Mouse (Mus musculus): ENCODE results near the gene Prnp. TPM values are rescaled to one million over a fixed set of nuclear protein-coding genes. Genes with fewer than 3 reads are reported as not detected.

Gene Prnp
- total RNA-seq, 2 experiments from 2014 or later: 748 to 772 TPM

- Histone ChIP-seq H3K4me3 (no peak overlapping the region), H3K27ac (no peak overlapping the region; the same call in 1 of the 2 replicates)
- TF ChIP-seq CTCF (IDR thresholded peaks at IDR 0.05): peak; percentile 79
- DNase-seq (ENCODE audit: extremely low spot score in 1 of 2, low spot score in 2 of 2): peak; percentile 52 to 62
- intact Hi-C loops (cut with DNase I): loop anchor here (5.0 to 10.0 kb wide), 2 partner anchors 112 to 395 kb away; no protein-coding TSS in a partner anchor
These were observed 29.8 kb downstream of the Prnp start for GRCm38 (mm10) chr2:131939404-131940111.

DNA sequence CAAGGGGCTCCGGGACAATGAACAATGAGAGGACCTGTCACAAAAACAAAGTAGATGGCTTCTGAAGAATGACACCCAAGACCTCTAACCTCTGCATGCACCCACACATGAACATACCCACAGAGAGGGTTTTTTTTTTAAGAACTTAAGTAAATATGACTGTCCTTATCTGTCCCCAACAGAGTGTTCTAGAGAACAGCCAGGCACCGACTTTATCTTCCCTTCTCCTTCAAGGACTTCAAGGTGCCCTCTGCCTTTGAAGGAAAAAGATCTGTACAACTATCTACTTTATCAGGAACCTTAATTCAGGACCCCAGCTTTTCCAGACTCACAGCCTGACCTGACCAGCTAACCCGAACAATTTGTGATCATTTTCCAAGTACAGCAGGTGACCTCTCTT lies 30.8 kb downstream of the Prnp start:
- DNase-seq (ENCODE audit: extremely low spot score in 1 of 2, low spot score in 2 of 2): no peak
- H3K4me3 ChIP-seq: no peak overlapping the region
- intact Hi-C loops (cut with DNase I): loop anchor here (10.0 kb wide), 1 partner anchor 396 kb away; no protein-coding TSS in a partner anchor
- no peak for TF ChIP-seq CTCF (IDR thresholded peaks at IDR 0.05)
- no peak overlapping the region for H3K27ac ChIP-seq

DNA sequence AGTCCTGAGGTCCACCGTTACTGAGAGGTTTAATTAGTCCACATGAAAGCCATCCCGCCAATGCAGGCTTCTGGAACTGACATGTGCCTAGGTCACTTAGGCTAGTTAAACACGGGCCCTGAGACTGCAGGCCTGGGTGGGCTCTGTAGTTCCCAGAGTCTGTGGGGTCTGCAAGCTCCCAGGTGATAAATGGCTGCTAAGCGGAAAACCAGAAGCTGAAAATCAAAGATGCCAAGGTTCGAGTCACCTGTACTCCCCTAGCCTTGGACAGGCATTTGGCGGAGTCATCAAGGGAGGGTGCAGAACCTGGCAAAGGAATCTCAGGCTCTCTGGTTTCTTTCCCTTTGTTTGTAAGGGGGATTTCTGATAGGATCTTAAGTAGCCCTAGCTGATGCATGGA lies 31.8 kb downstream of the Prnp start:
- Histone ChIP-seq H3K4me3 (no peak overlapping the region), H3K27ac (no peak overlapping the region)
- TF ChIP-seq CTCF (IDR thresholded peaks at IDR 0.05): no peak
- DNase-seq (ENCODE audit: extremely low spot score in 1 of 2, low spot score in 2 of 2): peak in 1 of 2 experiments; percentile 6
- intact Hi-C loops (cut with DNase I): loop anchor here (10.0 kb wide), 1 partner anchor 397 kb away; no protein-coding TSS in a partner anchor

DNA sequence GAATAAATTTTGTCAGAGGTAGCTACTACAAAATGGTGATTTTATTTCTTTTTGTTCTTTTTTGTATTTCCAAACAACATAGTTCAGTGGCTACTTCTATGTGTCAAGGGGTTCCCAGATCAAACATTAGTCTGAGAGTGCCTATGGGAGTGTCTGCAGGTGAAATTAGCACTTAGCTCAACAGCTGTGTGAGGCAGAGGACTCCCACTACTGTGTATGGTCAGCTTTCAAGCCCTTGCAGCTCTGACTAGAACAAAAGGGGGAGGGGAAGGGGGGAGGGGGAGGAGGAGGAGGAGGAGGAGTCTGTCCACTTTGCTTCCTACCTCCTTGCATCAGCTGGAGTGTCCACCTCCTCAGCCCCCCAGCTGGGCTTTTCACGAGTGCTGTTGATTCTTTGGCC lies 34.6 kb downstream of the Prnp start:
- no peak for DNase-seq (ENCODE audit: extremely low spot score in 1 of 2, low spot score in 2 of 2)

DNA sequence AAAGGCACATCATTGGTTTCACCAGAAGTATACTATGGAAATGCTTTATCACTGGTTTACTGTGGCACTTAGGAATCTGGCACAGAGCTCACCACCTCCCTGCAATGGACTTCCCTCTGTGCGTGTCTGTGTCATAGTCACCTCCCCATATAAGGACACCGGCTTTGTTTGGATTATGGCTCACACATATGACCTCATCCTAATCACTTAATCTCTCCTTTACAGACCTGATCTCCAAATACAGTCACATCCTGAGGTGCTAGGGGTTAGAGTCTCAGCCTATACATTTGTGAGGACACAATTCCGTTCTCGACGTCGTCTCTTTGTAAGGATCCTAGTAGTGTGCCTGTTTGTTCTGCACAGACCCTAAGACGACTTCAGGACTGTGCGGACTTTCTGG lies 35.5 kb downstream of the Prnp start:
- intact Hi-C loops (cut with DNase I): loop anchor here (10.0 kb wide), 1 partner anchor 400 kb away; no protein-coding TSS in a partner anchor
- Histone ChIP-seq H3K27ac (no peak overlapping the region), H3K4me3 (no peak overlapping the region)
- TF ChIP-seq CTCF (IDR thresholded peaks at IDR 0.05): no peak
- no peak for DNase-seq (ENCODE audit: extremely low spot score in 1 of 2, low spot score in 2 of 2)

More for the DNA sequence above, 34.6 kb downstream of the Prnp start:
- no peak for TF ChIP-seq CTCF (IDR thresholded peaks at IDR 0.05)
- Histone ChIP-seq H3K4me3 (no peak overlapping the region), H3K27ac (no peak overlapping the region)
- intact Hi-C loops (cut with DNase I): loop anchor here (10.0 kb wide), 1 partner anchor 400 kb away; no protein-coding TSS in a partner anchor

DNA sequence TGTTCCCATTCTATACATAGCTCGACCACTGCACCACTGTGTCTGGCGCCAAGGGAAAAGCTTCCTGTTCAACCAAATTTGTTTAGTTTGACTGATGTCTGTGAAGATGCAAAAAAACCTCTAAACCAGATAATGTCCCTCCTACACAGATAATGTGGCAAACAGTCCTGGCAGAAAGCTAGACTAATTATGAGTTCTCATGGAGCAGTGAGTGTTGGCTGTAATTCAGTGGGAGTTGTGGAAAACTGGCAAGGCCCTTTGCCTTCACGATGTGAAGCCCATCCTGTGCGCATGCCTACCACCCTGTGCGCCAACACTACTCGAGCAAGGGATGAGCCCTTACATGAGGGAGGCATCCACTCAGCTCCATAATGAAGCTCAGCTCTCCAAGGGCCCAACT lies 36.0 kb downstream of the Prnp start:
- intact Hi-C loops (cut with DNase I): loop anchor here (10.0 kb wide), 1 partner anchor 401 kb away; no protein-coding TSS in a partner anchor
- DNase-seq (ENCODE audit: extremely low spot score in 1 of 2, low spot score in 2 of 2): peak; percentile 5 to 8
- Histone ChIP-seq H3K27ac (no peak overlapping the region), H3K4me3 (no peak overlapping the region)
- no peak for TF ChIP-seq CTCF (IDR thresholded peaks at IDR 0.05)

DNA sequence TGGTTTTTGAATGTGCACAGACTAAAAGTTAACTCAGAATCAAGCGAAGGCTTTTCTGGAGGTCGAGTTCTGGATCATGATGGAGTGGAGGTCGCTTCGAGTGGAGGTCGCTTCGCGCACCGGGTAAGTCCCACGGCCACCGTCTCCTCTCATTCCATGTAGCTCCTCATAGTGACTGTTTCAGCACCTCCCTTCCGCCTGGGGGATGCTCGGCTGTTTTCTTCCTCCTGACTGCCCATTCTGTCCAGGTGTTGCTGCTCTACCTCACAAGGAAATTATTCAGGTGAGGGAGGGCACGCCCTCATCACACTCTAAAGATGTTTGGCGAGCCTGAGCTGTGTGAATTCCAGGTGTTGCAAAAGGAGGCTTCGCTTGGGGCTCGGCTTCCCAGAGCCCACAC lies 36.6 kb downstream of the Prnp start:
- Histone ChIP-seq H3K4me3 (no peak overlapping the region), H3K27ac (no peak overlapping the region)
- TF ChIP-seq CTCF (IDR thresholded peaks at IDR 0.05): no peak
- DNase-seq (ENCODE audit: extremely low spot score in 1 of 2, low spot score in 2 of 2): peak; percentile 5 to 9
- intact Hi-C loops (cut with DNase I): loop anchor here (10.0 kb wide), 1 partner anchor 402 kb away; no protein-coding TSS in a partner anchor

DNA sequence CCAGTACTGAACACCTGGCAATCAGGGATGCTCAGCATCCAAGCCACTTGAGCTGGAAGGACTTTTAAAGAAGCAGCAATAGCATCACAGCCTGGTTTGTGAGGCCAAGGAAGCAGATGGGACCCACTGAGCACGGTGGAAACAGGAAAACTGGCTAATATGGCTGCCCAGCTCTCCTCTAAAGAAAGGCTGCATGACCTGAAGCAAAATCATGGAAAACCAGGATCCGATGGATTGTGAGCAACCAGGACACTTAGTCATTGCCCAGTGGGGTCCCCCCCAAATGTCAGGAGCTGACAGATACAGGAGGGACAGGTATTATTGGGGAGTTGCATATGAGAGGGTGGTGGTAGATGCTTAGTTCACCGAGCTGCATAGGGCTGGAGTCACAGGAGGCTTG lies 38.4 kb downstream of the Prnp start:
- intact Hi-C loops (cut with DNase I): loop anchor here (10.0 kb wide), 1 partner anchor 403 kb away; no protein-coding TSS in a partner anchor
- Histone ChIP-seq H3K4me3 (no peak overlapping the region), H3K27ac (no peak overlapping the region)
- TF ChIP-seq CTCF (IDR thresholded peaks at IDR 0.05): no peak
- peak; percentile 4 to 6 for DNase-seq (ENCODE audit: extremely low spot score in 1 of 2, low spot score in 2 of 2)

GRCm38 (mm10) chr2:131948916-131949639 lies 39.4 kb downstream of the Prnp start:
- intact Hi-C loops (cut with DNase I): loop anchor here (1.0 to 10.0 kb wide), 2 partner anchors 129 to 404 kb away; no protein-coding TSS in a partner anchor
- TF ChIP-seq CTCF (IDR thresholded peaks at IDR 0.05): no peak
- Histone ChIP-seq H3K4me3 (no peak overlapping the region), H3K27ac (no peak overlapping the region)
- peak; percentile 5 to 6 for DNase-seq (ENCODE audit: extremely low spot score in 1 of 2, low spot score in 2 of 2)

- TF ChIP-seq CTCF (IDR thresholded peaks at IDR 0.05): peak; percentile 83
- intact Hi-C loops (cut with DNase I): loop anchor here (1.0 to 10.0 kb wide), 2 partner anchors 130 to 405 kb away; no protein-coding TSS in a partner anchor
- no peak overlapping the region for H3K4me3 ChIP-seq
- no peak overlapping the region for H3K27ac ChIP-seq
- DNase-seq (ENCODE audit: extremely low spot score in 1 of 2, low spot score in 2 of 2): peak; percentile 58 to 71
These were observed 40.3 kb downstream of the Prnp start for GRCm38 (mm10) chr2:131949767-131950597.

GRCm38 (mm10) chr2:131950598-131951095 lies 40.9 kb downstream of the Prnp start, which contains the start of gene Prnd:
Gene Prnd, plus strand, starts transcription at chr2:131950861.
- intact Hi-C loops (cut with DNase I): no loop called here
- no peak for TF ChIP-seq CTCF (IDR thresholded peaks at IDR 0.05)
- no peak within 1 kb of the TSS for H3K27ac ChIP-seq
- H3K4me3 ChIP-seq: no peak within 1 kb of the TSS
- peak; percentile 4 to 7 for DNase-seq (ENCODE audit: extremely low spot score in 1 of 2, low spot score in 2 of 2)

Measured in left cerebral cortex, adult 2 months (tissue).